Mouse (Mus musculus) embryonic facial prominence, embryonic 11.5 days (tissue): ENCODE results near the gene Litaf. TPM values are rescaled to one million over a fixed set of nuclear protein-coding genes. Genes with fewer than 3 reads are reported as not detected.

Experiments used
- ATAC-seq: fragments of 200-750 bp; cut with Nextera tagmentation; replicated peaks from 2 replicates; pipeline ENCODE4 v1.8.0; 2017; ENCODE audit warnings: low read depth; ENCODE audit not compliant: insufficient number of reproducible peaks, low FRiP score, low TSS enrichment
- DNase-seq: peaks from one replicate; pipeline ENCODE4 v3.0.0-alpha.2; 2015; ENCODE audit warnings: low spot score
- H3K27ac ChIP-seq: fragments of 300-500 bp; sonication (generic); replicated peaks from 2 replicates; pipeline ENCODE4 v1.5.1; 2014; ENCODE audit warnings: mild to moderate bottlenecking, low read depth, low read length, control low read depth
- H3K27me3 ChIP-seq: fragments of 300-500 bp; sonication (generic); 2 replicates; pipeline ENCODE4 v1.6.1; 2014; ENCODE audit warnings: mild to moderate bottlenecking, low read length, moderate library complexity, mixed read lengths; ENCODE audit not compliant: control insufficient read depth, insufficient read depth
- H3K36me3 ChIP-seq: fragments of 300-500 bp; sonication (generic); replicated peaks from 2 replicates; pipeline ENCODE4 v1.6.1; 2014; ENCODE audit warnings: low read depth, mild to moderate bottlenecking, low read length, moderate library complexity, mixed read lengths; ENCODE audit not compliant: control insufficient read depth, insufficient read depth
- H3K4me1 ChIP-seq: fragments of 300-500 bp; sonication (generic); 2 replicates; pipeline ENCODE4 v1.6.1; 2014; ENCODE audit warnings: low read length, mixed read lengths; ENCODE audit not compliant: control insufficient read depth, insufficient read depth
- H3K4me2 ChIP-seq: fragments of 300-500 bp; sonication (generic); 2 replicates; pipeline ENCODE4 v1.6.1; 2014; ENCODE audit warnings: low read depth, mild to moderate bottlenecking, control low read depth, low read length, moderate library complexity
- H3K4me3 ChIP-seq: fragments of 300-500 bp; sonication (generic); 2 replicates; pipeline ENCODE4 v1.5.1; 2014; ENCODE audit warnings: low read depth, low read length, control low read depth
- H3K9ac ChIP-seq: fragments of 300-500 bp; sonication (generic); replicated peaks from 2 replicates; pipeline ENCODE4 v1.6.1; 2014; ENCODE audit warnings: mild to moderate bottlenecking, control low read depth, low read length
- H3K9me3 ChIP-seq: fragments of 300-500 bp; sonication (generic); replicated peaks from 2 replicates; pipeline ENCODE4 v1.6.1; 2016; ENCODE audit warnings: mild to moderate bottlenecking, low read length, inconsistent platforms, mixed read lengths; ENCODE audit not compliant: control insufficient read depth
- WGBS: fragments of 180-500 bp; shearing (Covaris S2); extraction: QIAGEN DNeasy Blood & Tissue Kit; methylation state at CpG from one replicate; pipeline ENCODE4 v1.1.7; 2014; 5-methylcytosine and 5-hydroxymethylcytosine counted together
- polyA plus RNA-seq: library from polyadenylated mRNA; unstranded; fragments of >200 nt; fragmentation: Nextera tagmentation; extraction: Ambion mirVana; gene quantifications from 2 replicates; pipeline ENCODE4 v1.2.1, GENCODE M21; 2014

The Litaf gene
- polyA plus RNA-seq, 1 experiment from 2014 or later: 92.5 TPM

DNA sequence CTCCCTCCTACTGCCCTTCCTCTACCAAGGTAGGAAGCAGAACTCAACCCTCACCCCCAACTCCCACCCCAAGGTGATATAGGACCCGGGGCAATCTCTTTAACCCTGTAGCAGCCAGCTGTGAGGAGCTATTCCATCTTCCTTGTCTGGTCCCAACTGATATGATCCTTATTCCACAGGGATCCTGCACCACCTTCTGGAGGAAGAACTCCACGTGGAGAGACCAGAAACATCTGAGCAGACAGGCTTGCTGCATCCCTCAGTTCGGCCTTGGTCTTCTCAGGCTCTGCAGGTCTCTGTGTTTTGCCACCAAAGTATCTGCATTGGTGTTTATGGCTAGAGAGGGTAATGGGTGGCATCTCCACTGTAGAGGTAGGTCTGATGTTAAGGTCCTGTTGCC, 34.6 kb downstream of the Litaf start:
- WGBS: 65% methylated on average over 3 of the region's 3 CpGs
- no peak for ATAC-seq

GRCm38 (mm10) chr16:11030844-11031243, 35.1 kb downstream of the Litaf start:
- Histone ChIP-seq H3K4me2 (no peak overlapping the region), H3K27ac (no peak overlapping the region), H3K9ac (no peak overlapping the region), H3K27me3 (no peaks in the 10 kb centered on the region), H3K4me3 (no peak overlapping the region), H3K9me3 (no peaks in the 10 kb centered on the region), H3K36me3 (no peaks in the 10 kb centered on the region), H3K4me1 (no peaks in the 10 kb centered on the region)
- WGBS: 76% methylated on average over 4 of the region's 4 CpGs
- DNase-seq: no peak
- no peak for ATAC-seq

More for the DNA sequence above, 34.6 kb downstream of the Litaf start:
- H3K4me3 ChIP-seq: no peak overlapping the region
- H3K27me3 ChIP-seq: no peaks in the 10 kb centered on the region
- no peak overlapping the region for H3K27ac ChIP-seq
- H3K9ac ChIP-seq: no peak overlapping the region
- H3K36me3 ChIP-seq: no peaks in the 10 kb centered on the region
- H3K4me1 ChIP-seq: no peaks in the 10 kb centered on the region
- H3K4me2 ChIP-seq: no peak overlapping the region
- no peak for DNase-seq
- H3K9me3 ChIP-seq: no peaks in the 10 kb centered on the region

- no peaks in the 10 kb centered on the region for H3K9me3 ChIP-seq
- H3K9ac ChIP-seq: no peak overlapping the region
- H3K27ac ChIP-seq: no peak overlapping the region
- ATAC-seq (no peak), DNase-seq (no peak)
- no peaks in the 10 kb centered on the region for H3K36me3 ChIP-seq
- 79% methylated on average over 7 of the region's 7 CpGs for WGBS
- no peaks in the 10 kb centered on the region for H3K4me1 ChIP-seq
- H3K4me3 ChIP-seq: no peak overlapping the region
- no peaks in the 10 kb centered on the region for H3K27me3 ChIP-seq
- H3K4me2 ChIP-seq: no peak overlapping the region
These were observed 37.8 kb downstream of the Litaf start for GRCm38 (mm10) chr16:11028206-11028605.

DNA sequence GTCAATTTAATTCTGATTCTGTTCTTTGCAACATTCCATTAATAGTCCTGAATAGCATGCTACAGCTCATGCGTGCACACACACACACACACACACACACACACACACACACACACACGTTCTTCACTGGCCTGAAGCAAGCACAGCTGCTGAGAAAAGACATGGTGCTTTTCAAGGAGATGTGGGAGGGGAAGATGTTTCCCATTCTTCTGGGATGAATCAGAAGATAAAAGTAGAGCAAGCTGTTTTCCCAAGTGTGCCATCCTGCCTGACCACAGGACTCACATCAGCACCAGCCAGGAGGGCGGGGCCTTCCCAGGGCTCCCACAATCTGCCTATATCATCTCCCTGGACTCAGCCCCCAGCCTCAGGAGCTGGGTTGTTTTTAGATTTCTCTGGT, 41.1 kb downstream of the Litaf start:
- Histone ChIP-seq H3K27me3 (no peaks in the 10 kb centered on the region), H3K4me1 (0 out of 2 replicates have a peak, but pooled peaks cover 2% of the 10 kb centered on the region), H3K4me2 (no peak overlapping the region), H3K27ac (no peak overlapping the region), H3K36me3 (no peaks in the 10 kb centered on the region), H3K4me3 (no peak overlapping the region), H3K9me3 (no peaks in the 10 kb centered on the region), H3K9ac (no peak overlapping the region)
- ATAC-seq (no peak), DNase-seq (no peak)
- WGBS: 83% methylated on average over 3 of the region's 3 CpGs

DNA sequence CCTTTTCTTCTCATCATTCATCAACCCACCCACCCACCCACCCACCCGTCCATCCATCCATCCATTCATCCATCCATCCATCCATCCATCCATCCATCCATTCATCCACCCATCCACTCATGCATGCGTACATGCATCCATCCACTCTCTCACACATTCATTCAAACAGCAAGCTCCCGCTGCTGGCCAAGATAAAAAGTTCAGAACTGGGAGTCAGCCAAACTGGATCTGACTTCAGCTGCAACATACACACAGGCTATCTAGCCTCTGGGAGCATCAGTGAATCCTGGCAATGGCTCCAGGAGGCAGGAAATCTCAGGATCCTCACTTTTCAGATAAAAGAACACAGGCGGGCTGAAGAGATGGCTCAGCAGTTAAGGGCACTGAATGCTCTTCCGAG, 42.3 kb downstream of the Litaf start:
- WGBS: 80% methylated on average over 5 of the region's 5 CpGs
- no peak overlapping the region for H3K27ac ChIP-seq
- H3K27me3 ChIP-seq: no peaks in the 10 kb centered on the region
- H3K9me3 ChIP-seq: no peaks in the 10 kb centered on the region
- no peaks in the 10 kb centered on the region for H3K36me3 ChIP-seq
- no peak overlapping the region for H3K4me2 ChIP-seq
- no peak overlapping the region for H3K4me3 ChIP-seq
- H3K9ac ChIP-seq: no peak overlapping the region
- DNase-seq: no peak
- 0 out of 2 replicates have a peak, but pooled peaks cover 2% of the 10 kb centered on the region for H3K4me1 ChIP-seq
- ATAC-seq: no peak

DNA sequence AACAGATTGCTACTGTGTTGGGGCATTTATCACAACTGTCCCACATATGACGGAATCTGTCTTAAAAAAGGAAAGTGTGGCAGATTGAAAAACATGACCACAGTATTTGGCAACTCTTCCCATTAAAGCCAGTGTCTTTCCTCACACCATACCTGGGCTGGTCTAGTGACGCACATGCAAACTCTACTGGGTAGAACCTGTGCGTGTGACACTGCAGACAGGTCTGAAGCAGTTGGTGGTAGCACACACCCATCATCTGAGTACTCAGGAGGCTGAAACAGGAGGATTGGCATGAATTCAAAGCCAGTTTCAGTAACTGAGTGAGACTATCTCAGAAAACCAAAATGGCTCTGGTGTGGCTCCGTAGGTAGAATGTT, 43.9 kb downstream of the Litaf start:
- no peaks in the 10 kb centered on the region for H3K36me3 ChIP-seq
- no peak overlapping the region for H3K4me3 ChIP-seq
- H3K27ac ChIP-seq: no peak overlapping the region
- WGBS: 87% methylated on average over 4 of the region's 4 CpGs
- no peak overlapping the region for H3K4me2 ChIP-seq
- no peaks in the 10 kb centered on the region for H3K9me3 ChIP-seq
- H3K4me1 ChIP-seq: 0 out of 2 replicates have a peak, but pooled peaks cover 2% of the 10 kb centered on the region
- H3K27me3 ChIP-seq: no peaks in the 10 kb centered on the region
- ATAC-seq (0 out of 2 replicates have a peak, but pooled peaks have one; percentile 19), DNase-seq (no peak)
- H3K9ac ChIP-seq: no peak overlapping the region

GRCm38 (mm10) chr16:11021403-11022112, 44.4 kb downstream of the Litaf start:
- Histone ChIP-seq H3K4me1 (0 out of 2 replicates have a peak, but pooled peaks cover 2% of the 10 kb centered on the region), H3K36me3 (no peaks in the 10 kb centered on the region), H3K9ac (no peak overlapping the region), H3K27me3 (no peaks in the 10 kb centered on the region), H3K9me3 (no peaks in the 10 kb centered on the region), H3K27ac (no peak overlapping the region), H3K4me2 (no peak overlapping the region), H3K4me3 (no peak overlapping the region)
- peak; percentile 33 for DNase-seq
- WGBS: 41% methylated on average over 3 of the region's 3 CpGs
- peak; percentile 81 for ATAC-seq

DNA sequence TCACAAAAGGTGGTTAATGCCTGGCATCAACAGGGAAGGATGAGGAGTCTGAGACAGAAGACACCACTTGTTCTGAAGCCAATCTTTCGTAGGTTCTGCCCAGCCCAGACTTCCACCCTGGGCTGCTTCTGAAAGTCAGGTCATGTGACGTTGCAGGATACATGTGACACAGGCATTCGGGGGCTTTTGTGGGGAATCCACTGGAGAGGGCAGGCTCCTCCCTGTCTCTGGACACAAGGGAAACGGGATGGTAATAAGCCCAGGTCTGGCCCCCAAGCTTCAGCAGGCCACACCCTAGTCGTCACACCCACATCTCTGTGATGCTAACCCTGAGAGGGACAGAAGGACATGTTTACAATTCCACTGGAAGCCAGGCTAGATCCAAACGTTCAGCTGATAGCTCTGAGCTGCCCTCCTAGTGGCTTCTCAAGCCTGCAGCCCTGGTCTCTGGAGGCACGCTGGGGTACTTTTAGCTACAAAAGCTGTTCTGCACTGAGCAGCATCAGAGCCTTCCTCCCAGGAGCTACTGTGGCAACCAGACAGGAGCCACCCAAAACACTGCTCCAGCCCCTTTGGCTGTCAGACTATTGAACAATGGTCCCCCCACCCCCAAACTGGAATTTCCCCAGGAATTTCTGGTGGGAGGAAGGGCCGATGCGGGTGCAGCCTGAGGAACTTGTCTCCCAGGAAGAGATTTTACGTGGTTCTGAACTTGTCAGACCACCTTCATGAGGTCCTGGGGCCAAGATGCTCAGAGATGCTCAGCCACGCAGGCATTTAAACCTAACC, 48.0 kb downstream of the Litaf start:
- 59% methylated on average over 11 of the region's 11 CpGs for WGBS

More for the DNA sequence above, 48.0 kb downstream of the Litaf start:
- 0 out of 2 replicates have a peak, but pooled peaks cover 2% of the 10 kb centered on the region for H3K4me1 ChIP-seq
- no peak for ATAC-seq
- H3K36me3 ChIP-seq: no peaks in the 10 kb centered on the region
- no peak overlapping the region for H3K4me3 ChIP-seq
- no peak overlapping the region for H3K27ac ChIP-seq
- no peaks in the 10 kb centered on the region for H3K27me3 ChIP-seq
- no peak for DNase-seq
- no peak overlapping the region for H3K9ac ChIP-seq
- H3K4me2 ChIP-seq: no peak overlapping the region
- H3K9me3 ChIP-seq: no peaks in the 10 kb centered on the region
